Mouse (Mus musculus) liver, embryonic 14.5 days (tissue): ENCODE measurements around the gene Intu. TPM values are rescaled to one million over a fixed set of nuclear protein-coding genes. Genes with fewer than 3 reads are reported as not detected.

Experiments used
- ATAC-seq: fragments of 200-750 bp; cut with Nextera tagmentation; 2 replicates; pipeline ENCODE4 v1.8.0; 2017; ENCODE audit warnings: moderate number of reproducible peaks, mild to moderate bottlenecking, moderate library complexity; ENCODE audit not compliant: insufficient read depth
- DNase-seq, 3 experiments: peaks; one replicate each; pipeline ENCODE4 v3.0.0-alpha.2; 2012 to 2013; ENCODE audit warnings: low read depth in 3 of 3, low spot score in 3 of 3
- H3K27ac ChIP-seq: fragments of 300-500 bp; sonication (generic); 2 replicates; pipeline ENCODE4 v1.5.1; 2014; ENCODE audit warnings: moderate library complexity, mild to moderate bottlenecking, control low read depth, inconsistent platforms
- H3K27me3 ChIP-seq: fragments of 300-500 bp; sonication (generic); 2 replicates; pipeline ENCODE4 v1.6.1; 2014; ENCODE audit warnings: mild to moderate bottlenecking, low read length, moderate library complexity; ENCODE audit not compliant: control insufficient read depth, insufficient read depth
- H3K36me3 ChIP-seq: fragments of 300-500 bp; sonication (generic); replicated peaks from 2 replicates; pipeline ENCODE4 v1.6.1; 2014; ENCODE audit warnings: low read depth; ENCODE audit not compliant: control insufficient read depth, insufficient read depth
- H3K4me1 ChIP-seq, 2 experiments: fragments of 200-500 bp in 1 of 2; fragments of 300-500 bp in 1 of 2; sonication (generic) in 1 of 2; replicated peaks; 2 replicates each; pipeline ENCODE4 v1.6.1; 2012 to 2014; ENCODE audit warnings: antibody characterized with exemption in 1 of 2, inconsistent platforms in 1 of 2, low read length in 1 of 2; ENCODE audit not compliant: control insufficient read depth in 2 of 2, insufficient read depth in 2 of 2
- H3K4me2 ChIP-seq: fragments of 300-500 bp; sonication (generic); 2 replicates; pipeline ENCODE4 v1.6.1; 2014; ENCODE audit warnings: low read depth, mild to moderate bottlenecking, control low read depth, moderate library complexity
- H3K4me3 ChIP-seq, 2 experiments: fragments of 200-500 bp in 1 of 2; fragments of 300-500 bp in 1 of 2; sonication (generic) in 1 of 2; 2 replicates each; pipeline ENCODE4 v1.5.1; 2012 to 2014; ENCODE audit warnings: low read depth in 2 of 2, low read length in 2 of 2, mild to moderate bottlenecking in 2 of 2, control low read depth in 1 of 2, inconsistent platforms in 1 of 2, moderate library complexity in 1 of 2; ENCODE audit not compliant: insufficient read depth in 1 of 2
- H3K9ac ChIP-seq: fragments of 300-500 bp; sonication (generic); replicated peaks from 2 replicates; pipeline ENCODE4 v1.6.1; 2014; ENCODE audit warnings: mild to moderate bottlenecking, control low read depth, moderate library complexity
- H3K9me3 ChIP-seq: fragments of 300-500 bp; sonication (generic); 2 replicates; pipeline ENCODE4 v1.6.1; 2016; ENCODE audit warnings: low read length, mixed read lengths; ENCODE audit not compliant: control insufficient read depth
- CTCF ChIP-seq: IDR thresholded peaks from 2 replicates; pipeline ENCODE4 v1.5.1; 2016; ENCODE audit warnings: antibody characterized with exemption, low read depth, control low read depth
- EP300 ChIP-seq: IDR thresholded peaks from 2 replicates; pipeline ENCODE4 v1.6.1; 2016; ENCODE audit warnings: antibody characterized with exemption, low read depth
- WGBS: fragments of 180-500 bp; shearing (Covaris S2); extraction: QIAGEN DNeasy Blood & Tissue Kit; methylation state at CpG from one replicate; pipeline ENCODE4 v1.1.7; 2014; ENCODE audit not compliant: insufficient replicate concordance; 5-methylcytosine and 5-hydroxymethylcytosine counted together
- polyA plus RNA-seq, 2 experiments: library from polyadenylated mRNA; depleted of rRNA in 1 of 2; stranded (reverse) in 1 of 2; unstranded in 1 of 2; fragments of >200 nt; fragmentation: Nextera tagmentation in 1 of 2; extraction: Ambion mirVana in 1 of 2; gene quantifications; 2 replicates each; pipeline versions ENCODE4 v1.2.1 to v1.2.3; 2012 to 2014

The Intu gene
- 0.70 and 0.80 TPM in 2 replicates for polyA plus RNA-seq (2012; rRNA removed)
- 0.52 and 0.88 TPM in 2 replicates for polyA plus RNA-seq (2014; fragmentation: Nextera tagmentation; extraction: Ambion mirVana)

GRCm38 (mm10) chr3:40531286-40532141 lies at the start of gene Intu:
Gene Intu, plus strand, starts transcription at chr3:40531286.
- Histone ChIP-seq H3K9ac (no peak within 1 kb of the TSS), H3K4me1 (peaks cover 0 to 13% of the 10 kb centered on the region in 2 experiments; a peak in 2 of 4 replicates), H3K4me3 (peak within 1 kb of the TSS; percentile 33 to 37), H3K9me3 (no peaks in the 10 kb centered on the region), H3K27ac (no peak within 1 kb of the TSS), H3K36me3 (no peaks in the 10 kb centered on the region), H3K4me2 (peak within 1 kb of the TSS; percentile 70), H3K27me3 (peaks cover 26% of the 10 kb centered on the region)
- DNase-seq (no peak), ATAC-seq (peak; percentile 41; the same call in 1 of the 2 replicates)
- TF ChIP-seq CTCF (peak; percentile 57), EP300 (no peak)
- 1% methylated on average over 54 of the region's 54 CpGs for WGBS

- H3K4me1 ChIP-seq = peaks cover 0 to 13% of the 10 kb centered on the region in 2 experiments; a peak in 2 of 4 replicates
- no peaks in the 10 kb centered on the region for H3K27me3 ChIP-seq
- DNase-seq (no peak), ATAC-seq (no peak)
- H3K4me2 ChIP-seq = no peak overlapping the region
- H3K4me3 ChIP-seq = no peak overlapping the region
- TF ChIP-seq CTCF (no peak), EP300 (no peak)
- H3K27ac ChIP-seq = no peak overlapping the region
- no peaks in the 10 kb centered on the region for H3K36me3 ChIP-seq
- 38% methylated on average over 10 of the region's 10 CpGs for WGBS
- no peak overlapping the region for H3K9ac ChIP-seq
- H3K9me3 ChIP-seq = no peaks in the 10 kb centered on the region
Measured at GRCm38 (mm10) chr3:40483221-40483654, 47.8 kb upstream of the Intu start.

DNA sequence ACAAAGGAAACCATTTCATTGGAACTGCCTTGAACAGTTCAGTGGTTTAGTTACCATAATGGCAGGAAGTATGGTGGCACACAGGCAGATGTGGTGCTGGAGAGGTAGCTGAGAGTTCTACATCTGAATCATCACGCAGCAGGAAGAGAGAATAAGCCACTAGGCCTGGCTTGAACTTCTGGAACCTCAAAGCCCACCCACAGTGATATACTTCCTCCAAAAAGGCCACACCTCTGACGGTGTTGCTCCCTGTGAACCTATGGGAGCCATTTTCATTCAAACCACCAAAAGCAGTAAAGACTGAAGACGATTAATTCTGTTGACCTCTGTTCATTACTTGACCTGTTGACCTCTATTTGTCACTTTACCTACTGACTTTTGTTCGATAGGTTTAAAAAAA lies 43.7 kb upstream of the Intu start:
- H3K27ac ChIP-seq = no peak overlapping the region
- H3K4me2 ChIP-seq = no peak overlapping the region
- no peaks in the 10 kb centered on the region for H3K4me1 ChIP-seq
- H3K4me3 ChIP-seq = no peak overlapping the region
- no peak for ATAC-seq
- H3K36me3 ChIP-seq = no peaks in the 10 kb centered on the region
- H3K9me3 ChIP-seq = no peaks in the 10 kb centered on the region; the same call in 1 of the 2 replicates
- DNase-seq = no peak
- TF ChIP-seq CTCF (no peak), EP300 (no peak)
- H3K27me3 ChIP-seq = no peaks in the 10 kb centered on the region
- no peak overlapping the region for H3K9ac ChIP-seq
- WGBS = 58% methylated on average over 4 of the region's 4 CpGs

DNA sequence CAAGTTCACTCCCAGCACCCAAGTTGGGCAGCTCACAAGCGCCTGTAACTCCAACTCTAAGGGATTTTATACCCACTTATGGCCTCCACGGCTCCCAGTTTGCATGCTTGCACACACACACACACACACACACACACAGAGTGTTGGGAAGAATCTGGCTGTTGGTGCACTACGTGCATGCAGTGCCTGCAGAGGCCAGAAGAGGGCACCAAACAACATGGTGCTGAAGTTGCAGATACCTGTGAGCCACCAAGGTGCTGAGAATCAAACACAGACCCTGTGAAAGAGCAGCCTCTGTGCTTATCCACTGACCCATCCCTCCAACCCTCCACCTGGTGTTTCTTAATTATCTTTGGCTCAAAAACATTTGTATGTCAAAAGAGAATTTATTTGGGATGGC lies 39.3 kb upstream of the Intu start:
- no peaks in the 10 kb centered on the region for H3K4me1 ChIP-seq
- 61% methylated on average over 3 of the region's 3 CpGs for WGBS
- H3K27ac ChIP-seq = no peak overlapping the region
- H3K36me3 ChIP-seq = no peaks in the 10 kb centered on the region
- no peak overlapping the region for H3K9ac ChIP-seq
- H3K27me3 ChIP-seq = no peaks in the 10 kb centered on the region
- no peak overlapping the region for H3K4me3 ChIP-seq
- TF ChIP-seq EP300 (no peak), CTCF (peak; percentile 79)
- H3K4me2 ChIP-seq = no peak overlapping the region
- ATAC-seq (no peak), DNase-seq (no peak)
- H3K9me3 ChIP-seq = no peaks in the 10 kb centered on the region; the same call in 1 of the 2 replicates

DNA sequence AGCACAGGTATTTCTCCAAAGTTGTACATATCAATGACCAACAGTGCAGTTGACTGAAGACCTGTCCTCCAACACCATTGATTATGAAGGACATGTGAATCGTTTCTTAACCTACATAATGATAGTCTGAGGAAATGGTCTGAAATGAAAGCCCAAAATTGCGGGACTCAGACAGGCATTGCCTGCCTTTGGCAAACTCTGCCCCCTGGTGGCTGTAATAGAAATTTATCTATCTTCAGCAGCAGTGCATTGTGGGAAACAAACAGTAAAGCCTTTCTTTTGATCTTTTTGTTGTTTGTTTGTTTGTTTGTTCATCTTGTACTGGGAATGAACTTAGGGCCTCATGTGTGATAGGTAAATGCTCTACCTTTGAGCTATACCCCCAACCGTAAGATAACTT lies 32.2 kb upstream of the Intu start:
- H3K4me3 ChIP-seq = no peak overlapping the region
- H3K4me2 ChIP-seq = no peak overlapping the region
- H3K9me3 ChIP-seq = no peaks in the 10 kb centered on the region
- ATAC-seq (no peak), DNase-seq (no peak)
- TF ChIP-seq EP300 = no peak
- TF ChIP-seq CTCF = peak; percentile 56
- H3K27me3 ChIP-seq = no peaks in the 10 kb centered on the region
- H3K9ac ChIP-seq = no peak overlapping the region
- H3K27ac ChIP-seq = no peak overlapping the region
- H3K36me3 ChIP-seq = no peaks in the 10 kb centered on the region
- no peaks in the 10 kb centered on the region for H3K4me1 ChIP-seq
- 70% methylated on average over 3 of the region's 3 CpGs for WGBS
